Mouse (Mus musculus) heart, embryonic 11.5 days (tissue): ENCODE measurements around the gene Tmem95. TPM values are rescaled to one million over a fixed set of nuclear protein-coding genes. Genes with fewer than 3 reads are reported as not detected.

Experiments used
- microRNA-seq: library from miRNA; unstranded; fragments of <30 nt; microRNA quantifications from one replicate; pipeline ENCODE4, GENCODE M21; 2016; ENCODE audit warnings: borderline number of aligned reads
- polyA plus RNA-seq: library from polyadenylated mRNA; unstranded; fragments of >200 nt; fragmentation: Nextera tagmentation; extraction: Ambion mirVana; gene quantifications from 2 replicates; pipeline ENCODE4 v1.2.1, GENCODE M21; 2014

Gene Tmem95
- polyA plus RNA-seq, 1 experiment from 2014 or later: not detected

Small RNA genes within 50 kb of the gene (microRNA-seq; reads per million reads assigned to microRNA genes)
- not detected for gene Mir6924

Other genes starting within 250 kb of the Tmem95 start
- 21.1 and 29.0 TPM in 2 replicates for gene Fxr2, start 245.0 kb downstream of the Tmem95 start, polyA plus RNA-seq
- not detected in 2 replicates for gene Sox15, start 222.7 kb downstream of the Tmem95 start, polyA plus RNA-seq
- 16.5 and 35.1 TPM in 2 replicates for gene Mpdu1, start 215.4 kb downstream of the Tmem95 start, polyA plus RNA-seq
- gene Cd68, start 211.9 kb downstream of the Tmem95 start, polyA plus RNA-seq: 4.2 and 4.7 TPM in 2 replicates
- 530 and 592 TPM in 2 replicates for gene Eif4a1, start 205.6 kb downstream of the Tmem95 start, polyA plus RNA-seq
- 70.2 and 81.4 TPM in 2 replicates for gene Senp3, start 195.9 kb downstream of the Tmem95 start, polyA plus RNA-seq
- 0.24 TPM in 1 of 2 replicates, not detected in the other for gene Tnfsf13, start 192.2 kb downstream of the Tmem95 start, polyA plus RNA-seq
- gene Tnfsf12, start 182.2 kb downstream of the Tmem95 start, polyA plus RNA-seq: 4.4 TPM in 2 replicates
- 3.0 and 4.2 TPM in 2 replicates for gene Tnfsfm13, start 181.9 kb downstream of the Tmem95 start, polyA plus RNA-seq
- 29.0 and 36.7 TPM in 2 replicates for gene Polr2a, start 119.4 kb downstream of the Tmem95 start, polyA plus RNA-seq
- 0.10 TPM in 1 of 2 replicates, not detected in the other for gene Slc35g3, start 116.0 kb downstream of the Tmem95 start, polyA plus RNA-seq
- 2.1 and 3.1 TPM in 2 replicates for gene Zbtb4, start 112.1 kb downstream of the Tmem95 start, polyA plus RNA-seq
- gene Chrnb1, start 82.1 kb downstream of the Tmem95 start, polyA plus RNA-seq: 3.7 and 4.5 TPM in 2 replicates
- 1.5 and 2.5 TPM in 2 replicates for gene Fgf11, start 76.2 kb downstream of the Tmem95 start, polyA plus RNA-seq
- 1.1 and 1.5 TPM in 2 replicates for gene Tmem102, start 72.4 kb downstream of the Tmem95 start, polyA plus RNA-seq
- gene Gm39566, start 62.7 kb downstream of the Tmem95 start, polyA plus RNA-seq: not detected in 2 replicates
- not detected in 2 replicates for gene Spem2, start 59.6 kb downstream of the Tmem95 start, polyA plus RNA-seq
- gene Spem1, start 55.8 kb downstream of the Tmem95 start, polyA plus RNA-seq: not detected in 2 replicates
- gene Nlgn2, start 40.2 kb downstream of the Tmem95 start, polyA plus RNA-seq: 3.1 and 3.3 TPM in 2 replicates
- gene Tmem256, start 39.5 kb downstream of the Tmem95 start, polyA plus RNA-seq: 321 and 331 TPM in 2 replicates
- 65.9 and 75.2 TPM in 2 replicates for gene Plscr3, start 31.6 kb downstream of the Tmem95 start, polyA plus RNA-seq
- 0.23 and 0.39 TPM in 2 replicates for gene Tnk1, start 19.3 kb downstream of the Tmem95 start, polyA plus RNA-seq
- 3.3 and 3.8 TPM in 2 replicates for gene Kctd11, start 3.4 kb upstream of the Tmem95 start, polyA plus RNA-seq
- 7.2 and 8.1 TPM in 2 replicates for gene Acap1, start 17.5 kb upstream of the Tmem95 start, polyA plus RNA-seq
- gene 2810408A11Rik, start 23.0 kb upstream of the Tmem95 start, polyA plus RNA-seq: 5.3 and 5.8 TPM in 2 replicates
- gene Neurl4, start 23.1 kb upstream of the Tmem95 start, polyA plus RNA-seq: 9.3 and 10.8 TPM in 2 replicates
- gene Gps2, start 35.9 kb upstream of the Tmem95 start, polyA plus RNA-seq: 53.2 and 62.2 TPM in 2 replicates
- 1,428 and 1,516 TPM in 2 replicates for gene Eif5a, start 43.9 kb upstream of the Tmem95 start, polyA plus RNA-seq
- gene Ybx2, start 57.8 kb upstream of the Tmem95 start, polyA plus RNA-seq: 1.5 and 4.3 TPM in 2 replicates
- gene Slc2a4, start 70.2 kb upstream of the Tmem95 start, polyA plus RNA-seq: 22.0 and 22.8 TPM in 2 replicates
- 2.4 and 3.0 TPM in 2 replicates for gene Cldn7, start 86.8 kb upstream of the Tmem95 start, polyA plus RNA-seq
- 20.3 and 22.2 TPM in 2 replicates for gene Ctdnep1, start 103.1 kb upstream of the Tmem95 start, polyA plus RNA-seq
- 120 and 130 TPM in 2 replicates for gene Elp5, start 104.5 kb upstream of the Tmem95 start, polyA plus RNA-seq
- 481 and 489 TPM in 2 replicates for gene Gabarap, start 113.1 kb upstream of the Tmem95 start, polyA plus RNA-seq
- gene Phf23, start 117.8 kb upstream of the Tmem95 start, polyA plus RNA-seq: 27.3 and 29.9 TPM in 2 replicates
- gene Dvl2, start 122.6 kb upstream of the Tmem95 start, polyA plus RNA-seq: 18.6 and 18.9 TPM in 2 replicates
- gene Acadvl, start 137.4 kb upstream of the Tmem95 start, polyA plus RNA-seq: 94.1 and 111 TPM in 2 replicates
- 10.2 and 10.4 TPM in 2 replicates for gene Dlg4, start 138.9 kb upstream of the Tmem95 start, polyA plus RNA-seq
- 0.13 TPM in 1 of 2 replicates, not detected in the other for gene Asgr1, start 176.1 kb upstream of the Tmem95 start, polyA plus RNA-seq
- 0.57 TPM in 1 of 2 replicates, not detected in the other for gene Asgr2, start 214.6 kb upstream of the Tmem95 start, polyA plus RNA-seq